Mouse (Mus musculus): Measurements from ENCODE around the gene Spz1.
"Not testable (repeated sequence)": the region's sequence is repeated elsewhere in the genome, so short reads cannot be mapped to it uniquely, and the experiment has no call there.

Spz1 gene

GRCm38 (mm10) chr13:92576072-92576471 is at the start of gene Spz1:
Gene Spz1 (minus strand): TSS chr13:92576172.
- no peak for DNase-seq

DNA sequence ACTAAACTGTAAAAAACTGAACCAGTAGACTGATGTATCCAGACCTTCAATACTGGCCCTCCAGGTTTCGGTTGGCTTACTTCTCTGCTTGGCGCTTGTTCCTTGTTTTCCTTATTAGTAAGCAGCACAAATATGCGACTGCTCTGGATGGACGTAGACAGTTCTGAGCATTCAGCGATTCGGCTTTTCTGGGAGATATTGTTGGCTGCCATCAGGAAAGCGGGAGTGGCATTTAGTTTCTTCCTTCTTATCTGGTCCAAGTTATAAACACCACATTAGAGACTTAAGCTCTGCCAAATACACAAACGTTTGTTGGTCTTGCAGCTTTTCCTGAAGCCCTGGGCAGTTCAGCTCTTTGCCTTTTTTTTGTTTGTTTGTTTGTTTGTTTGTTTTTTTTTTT is 40.5 kb upstream of the Spz1 start:
- DNase-seq: no peak

- DNase-seq: no peak
Observed at GRCm38 (mm10) chr13:92615201-92615600, 39.2 kb upstream of the Spz1 start.

DNA sequence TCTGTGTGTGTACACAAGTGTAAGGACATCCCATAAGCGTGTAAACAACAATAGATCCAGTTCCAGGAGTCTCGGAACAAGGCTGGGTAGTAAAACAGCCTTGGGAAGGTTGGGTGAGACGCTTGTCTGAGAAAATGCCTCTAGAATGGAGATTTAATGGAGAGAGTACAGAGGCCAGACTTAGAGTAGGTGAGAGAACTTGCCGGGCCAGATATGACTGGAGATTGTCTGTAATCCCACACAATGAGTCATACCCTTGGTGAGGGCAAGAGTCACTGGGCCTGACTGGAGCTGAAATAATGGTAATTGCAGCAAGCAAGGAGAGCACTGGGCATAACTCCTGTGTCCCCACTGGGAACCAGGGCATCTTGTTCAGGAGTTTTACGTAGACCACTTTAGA is 37.1 kb upstream of the Spz1 start:
- no peak for DNase-seq

GRCm38 (mm10) chr13:92611917-92612316 is 35.9 kb upstream of the Spz1 start:
- DNase-seq: peak; percentile 18

- no peak for DNase-seq
Observed at GRCm38 (mm10) chr13:92611254-92611784, 35.3 kb upstream of the Spz1 start.

- peak; percentile 94 for DNase-seq
Observed at GRCm38 (mm10) chr13:92610311-92611221, 34.6 kb upstream of the Spz1 start, which contains the start of gene Serinc5. Gene Serinc5 (plus strand): TSS chr13:92611091.

DNA sequence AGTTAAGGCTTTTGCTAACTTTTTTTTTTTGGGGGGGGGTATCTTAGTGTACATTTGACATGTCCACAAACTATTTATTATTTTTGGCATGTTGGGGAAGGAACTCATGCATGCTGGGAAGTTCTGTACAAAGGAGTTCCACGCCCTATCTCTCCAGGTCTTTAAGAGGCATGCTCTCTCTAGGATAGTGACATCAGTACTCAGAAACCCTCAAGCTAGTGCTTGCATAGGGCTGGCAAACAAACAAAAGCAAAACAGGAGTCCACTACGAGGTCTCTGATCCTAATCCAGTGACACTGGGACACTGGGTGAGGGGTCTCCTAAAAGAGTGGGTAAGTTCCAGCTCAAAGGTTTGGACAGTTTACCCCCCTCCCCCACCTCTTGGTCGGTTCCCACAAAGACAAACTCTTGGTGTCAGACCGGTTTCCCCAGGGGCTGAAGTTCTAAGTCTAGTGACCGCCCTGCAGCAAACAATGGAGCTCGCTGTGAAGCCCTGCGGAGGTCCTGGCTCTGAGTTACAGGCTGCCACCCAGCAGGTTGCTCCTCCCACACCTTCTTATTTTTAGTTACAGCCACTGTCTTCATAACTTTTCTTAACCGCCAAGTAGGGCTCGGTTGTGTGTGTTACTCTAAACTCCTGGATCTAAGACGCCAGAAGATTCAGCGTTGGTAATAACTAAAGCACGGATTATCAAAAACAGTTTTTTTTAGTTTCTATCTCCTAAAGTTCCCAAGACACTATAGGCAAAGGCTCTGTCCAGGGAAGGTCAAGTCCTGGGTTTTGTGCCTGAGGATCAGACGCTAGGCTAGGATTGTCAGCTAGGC is 33.7 kb upstream of the Spz1 start:
- DNase-seq: peak; percentile 33

GRCm38 (mm10) chr13:92605306-92605705 is 29.3 kb upstream of the Spz1 start:
- not testable (repeated sequence) for DNase-seq

- no peak for DNase-seq
Observed at GRCm38 (mm10) chr13:92595424-92595823, 19.5 kb upstream of the Spz1 start.

DNA sequence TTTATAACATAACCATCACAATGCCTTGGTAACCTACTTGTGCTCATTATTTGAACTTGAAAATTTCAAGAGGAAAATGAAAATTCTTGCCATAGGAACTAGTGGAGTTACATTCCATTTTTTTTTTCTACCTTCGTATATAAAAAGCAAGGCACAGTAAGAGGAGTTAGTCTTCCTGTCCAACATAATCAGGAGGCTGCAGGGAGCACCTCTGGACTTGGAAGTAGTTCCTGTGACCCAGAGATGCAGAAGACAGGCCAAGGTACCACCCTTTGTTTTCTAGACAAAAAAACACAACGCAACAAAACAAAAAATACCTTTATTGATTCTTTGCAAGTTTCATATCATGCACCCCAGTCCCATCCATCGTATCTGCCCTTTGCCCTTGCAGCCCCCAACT is 18.9 kb upstream of the Spz1 start:
- DNase-seq: no peak

DNA sequence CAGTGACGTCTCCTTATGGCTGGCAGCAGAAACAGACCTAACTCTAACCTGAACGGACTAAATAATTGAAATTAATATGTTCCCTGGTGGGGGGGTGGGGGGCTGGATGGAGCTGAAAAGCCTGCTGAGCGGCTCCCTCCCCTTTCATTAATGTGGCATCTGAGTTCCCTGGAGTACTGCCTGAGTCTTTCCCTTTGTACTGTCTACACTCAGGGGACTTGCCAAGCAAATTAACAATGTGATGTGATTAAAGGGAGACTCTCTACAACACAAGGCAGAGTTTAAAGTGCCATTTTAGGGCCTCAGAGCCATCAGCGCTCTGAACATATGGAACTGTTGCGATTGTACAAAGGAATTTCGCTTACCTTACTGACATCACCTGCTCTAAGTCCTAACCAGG is 18.5 kb upstream of the Spz1 start:
- no peak for DNase-seq

DNA sequence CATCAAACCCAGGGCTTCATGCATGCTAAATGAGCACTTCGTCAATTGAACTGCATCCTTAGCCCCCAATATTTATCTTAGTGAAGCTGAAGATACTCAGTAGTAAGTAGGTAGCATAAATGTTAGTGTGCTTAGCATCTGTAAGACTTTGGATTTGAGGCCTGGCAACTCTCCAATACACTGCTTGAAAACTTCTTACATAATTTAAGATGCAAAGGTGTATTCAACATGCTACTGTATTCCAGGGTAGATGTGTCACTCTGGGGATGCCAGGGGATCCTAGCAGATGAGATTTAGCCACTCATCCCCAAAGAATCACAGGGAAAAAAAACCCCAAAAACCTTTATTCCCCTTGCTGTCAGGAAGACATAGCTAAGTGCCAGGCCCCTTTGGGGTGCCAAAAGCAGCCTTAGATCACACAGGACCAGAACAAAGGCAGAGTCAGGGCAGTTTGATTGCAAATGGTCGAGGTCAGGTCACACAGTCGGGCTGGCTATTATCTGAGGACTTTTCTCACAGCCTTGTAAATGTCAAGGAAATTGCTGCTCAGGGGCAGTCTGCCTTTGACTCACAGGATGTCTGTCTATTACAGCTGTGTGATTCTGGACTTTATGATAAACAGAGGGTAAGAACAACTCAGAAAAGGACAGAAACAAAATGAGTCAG is 17.9 kb upstream of the Spz1 start:
- no peak for DNase-seq

- no peak for DNase-seq
Observed at GRCm38 (mm10) chr13:92592786-92593635, 17.0 kb upstream of the Spz1 start.

DNA sequence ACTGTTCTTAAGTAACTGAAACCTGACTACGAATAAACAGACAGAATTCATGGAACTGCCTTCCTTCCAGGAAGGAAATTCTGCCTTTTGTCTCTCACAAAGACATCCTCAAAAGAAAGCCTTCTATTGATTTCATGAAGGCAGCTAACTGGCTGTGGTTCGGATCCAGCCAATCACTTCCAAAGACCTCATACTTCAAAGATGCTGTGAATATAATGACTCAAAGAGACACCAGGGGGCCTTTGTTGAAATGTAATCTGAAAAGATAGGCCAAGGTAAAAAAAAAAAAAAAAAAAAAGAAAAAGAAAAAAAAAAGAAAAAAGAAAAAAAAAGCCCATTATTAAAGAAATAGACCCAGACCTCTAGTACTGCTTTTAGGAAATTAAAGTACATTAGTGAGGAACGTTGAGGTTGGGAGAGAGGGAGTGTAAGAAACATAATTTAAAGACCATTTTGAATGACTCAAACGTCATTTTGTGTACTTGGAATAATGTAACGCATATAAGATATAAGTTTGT is 16.4 kb upstream of the Spz1 start:
- DNase-seq: no peak

GRCm38 (mm10) chr13:92591225-92591624 is 15.3 kb upstream of the Spz1 start:
- no peak for DNase-seq

DNA sequence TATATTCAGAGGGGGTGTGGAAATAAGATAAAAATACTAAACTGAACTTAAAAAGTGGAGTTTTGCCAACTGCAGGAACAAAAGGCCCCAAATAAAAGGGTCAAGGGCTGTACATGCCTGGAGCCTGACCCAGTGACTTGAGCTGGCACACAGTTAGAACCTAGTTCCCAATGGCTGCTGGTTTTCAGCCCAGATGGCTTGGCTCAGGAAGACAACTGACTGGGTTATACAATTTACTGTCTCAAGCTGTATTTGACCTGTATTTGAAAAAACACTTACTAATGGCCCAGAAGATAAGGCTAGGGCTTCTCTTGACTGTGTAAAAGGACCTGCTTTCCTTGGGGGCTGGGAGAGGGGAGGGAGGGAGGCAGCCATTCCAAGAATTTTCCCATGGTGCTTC is 13.3 kb upstream of the Spz1 start:
- peak; percentile 31 for DNase-seq

DNA sequence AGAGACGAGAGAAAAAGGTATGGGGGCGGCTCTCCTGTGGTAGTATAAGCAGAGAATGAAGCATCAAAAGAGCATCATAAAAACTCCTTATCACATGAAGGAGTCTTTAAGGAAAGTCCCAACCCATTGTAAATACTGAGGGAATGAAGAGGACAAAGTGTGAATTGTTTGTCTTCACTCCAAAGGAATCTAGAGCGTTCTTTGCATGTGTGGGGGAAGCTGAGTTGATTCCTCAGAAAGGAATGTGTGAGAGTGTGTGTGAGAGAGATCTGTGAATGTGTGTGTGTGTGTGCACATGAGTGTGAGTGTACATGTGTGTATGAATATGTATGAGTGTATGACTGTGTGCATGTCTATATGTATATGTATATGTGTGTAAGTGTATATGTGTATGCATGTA is 12.7 kb upstream of the Spz1 start:
- DNase-seq: no peak

DNA sequence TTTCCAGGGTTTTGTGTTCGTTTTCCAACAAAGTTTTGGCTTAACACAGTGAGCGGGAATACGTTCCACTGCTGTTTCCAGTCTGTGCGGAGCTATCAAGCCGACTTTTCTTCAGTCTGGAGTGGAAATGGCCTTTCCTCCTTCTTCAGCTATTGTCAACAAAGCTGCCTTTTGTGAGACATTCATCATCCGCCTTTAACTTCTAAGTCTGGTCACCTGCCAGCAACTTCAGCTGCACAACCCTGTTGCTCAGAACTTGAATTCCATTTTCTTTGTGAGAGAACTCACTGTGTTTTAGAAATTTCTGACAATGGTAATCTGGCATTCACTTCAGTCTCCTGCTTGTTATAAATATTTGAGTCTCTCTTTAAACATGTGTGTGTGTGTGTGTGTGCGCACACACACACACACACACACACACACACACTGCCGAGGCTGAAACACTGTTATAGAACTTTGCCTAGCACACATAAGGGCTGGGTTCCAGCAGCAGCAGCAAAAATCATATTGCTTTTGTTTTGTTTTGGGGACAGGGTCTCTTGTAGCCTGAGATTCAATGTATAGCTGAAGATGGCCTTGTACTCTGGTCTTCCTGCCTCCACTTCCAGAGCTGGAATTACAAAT is 8.2 kb upstream of the Spz1 start:
- DNase-seq: no peak

- peak; percentile 28 for DNase-seq
Observed at GRCm38 (mm10) chr13:92580220-92581043, 4.5 kb upstream of the Spz1 start.

Data from cerebellum, adult 9-11 months (tissue).